Mouse (Mus musculus) adrenal gland, adult 18-20 months (tissue): ENCODE data around the gene Smc3. TPM values are rescaled to one million over a fixed set of nuclear protein-coding genes. Genes with fewer than 3 reads are reported as not detected.
A peak's percentile ranks its signal among the peaks of the same experiment; 100 is the strongest.
"Not testable (repeated sequence)": the region's sequence is repeated elsewhere in the genome, so short reads cannot be mapped to it uniquely, and the experiment has no call there.

Experiments
- DNase-seq, 2 experiments: peaks; one replicate each; pipeline ENCODE4 v3.0.0; 2021 to 2022; ENCODE audit warnings: low spot score in 2 of 2
- total RNA-seq, 2 experiments: library from RNA; stranded (reverse); gene quantifications; 1 replicate in 1 of 2; 2 replicates in 1 of 2; pipeline ENCODE4 v1.2.3; 2021

Gene Smc3
- total RNA-seq, 2 experiments from 2014 or later: 24.7 to 30.2 TPM

DNA sequence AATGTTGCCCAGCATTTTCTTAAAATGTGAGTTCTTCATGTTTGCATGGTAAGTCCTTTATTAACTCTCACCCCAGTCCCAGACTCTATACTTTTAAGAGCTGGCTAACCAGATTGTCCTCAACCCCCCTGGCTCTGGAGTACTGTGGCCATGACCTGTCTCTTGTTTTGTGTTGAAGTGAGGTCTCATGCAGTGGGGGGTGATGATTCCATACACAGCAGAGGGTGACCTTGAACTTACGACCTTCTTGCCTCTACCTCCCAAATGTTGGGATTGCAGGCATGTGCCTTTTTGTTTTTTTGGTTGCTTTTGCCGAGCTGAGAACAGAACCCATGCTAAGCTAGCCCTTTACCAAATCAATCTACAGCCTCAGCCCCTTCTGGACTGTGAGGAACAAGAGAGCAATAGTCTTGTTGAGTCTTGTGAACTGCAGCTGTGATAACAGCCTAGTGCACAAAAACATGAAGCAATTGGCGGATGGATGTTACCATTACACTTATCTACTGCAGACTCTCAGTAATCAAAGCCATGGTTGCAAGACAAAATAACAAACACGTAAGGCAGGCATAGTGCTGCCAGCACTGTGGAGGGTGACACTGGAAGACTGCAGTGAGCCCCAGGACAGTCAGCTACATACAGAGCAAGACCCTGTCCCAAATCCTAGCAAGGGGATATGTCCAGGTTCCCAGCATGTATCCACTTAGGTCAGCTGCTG lies 24.7 kb upstream of the Smc3 start:
- DNase-seq: no peak

DNA sequence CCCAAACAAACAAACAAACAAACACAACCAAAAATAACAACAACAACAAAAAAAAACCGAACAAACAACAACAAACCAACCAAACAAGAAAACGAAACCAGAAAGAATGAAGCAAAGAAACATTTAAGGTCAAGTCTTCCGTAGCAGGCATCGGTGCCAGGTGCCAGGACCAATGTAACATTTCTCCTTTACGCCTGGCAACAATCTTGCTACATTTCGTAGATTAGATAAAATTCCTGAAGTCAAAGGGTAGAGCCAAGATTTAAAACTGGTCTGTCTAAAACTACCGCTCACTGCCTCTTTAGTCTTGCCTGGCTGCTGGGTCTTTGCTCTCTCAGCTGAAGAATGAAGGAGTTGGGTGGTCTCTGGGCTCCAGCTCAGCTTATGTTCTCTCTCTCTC lies 24.1 kb upstream of the Smc3 start:
- no peak for DNase-seq

DNA sequence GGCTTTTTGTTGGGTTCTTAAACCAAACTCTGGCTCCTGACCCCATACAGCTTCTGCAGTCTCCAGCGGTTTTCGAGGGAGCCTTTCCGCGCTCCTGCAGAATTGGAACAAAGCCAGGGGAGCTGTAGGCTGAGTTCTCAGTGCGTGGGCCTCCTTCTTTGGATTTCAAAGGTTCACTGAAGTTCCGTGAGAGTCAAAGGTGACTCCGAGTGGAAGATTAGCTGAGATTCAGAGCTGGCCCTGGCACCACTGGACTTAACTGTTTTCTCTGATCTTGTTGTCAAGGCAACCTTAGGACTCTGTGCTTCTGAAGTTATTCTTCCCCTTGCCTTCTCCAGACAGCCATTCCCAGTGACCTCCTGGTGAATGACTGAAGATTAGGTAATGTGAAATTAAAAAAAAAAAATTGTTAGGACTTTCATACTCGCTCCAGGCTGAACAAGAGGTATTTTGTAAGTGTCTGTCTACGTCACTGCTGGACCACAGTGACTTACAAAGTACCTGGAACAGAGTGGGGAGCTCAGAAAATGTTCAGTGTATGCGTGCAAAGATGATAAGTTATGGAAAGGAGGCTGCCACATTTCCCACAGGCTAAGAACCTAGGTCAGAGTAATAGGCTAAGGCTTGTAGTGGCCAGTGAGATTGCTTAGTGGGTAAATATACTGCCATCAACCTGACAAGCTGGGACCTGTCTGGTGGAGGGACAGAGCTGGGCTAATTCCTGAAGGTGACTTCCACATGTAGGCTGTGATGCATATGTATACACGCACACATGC lies 23.0 kb upstream of the Smc3 start:
- DNase-seq: no peak

DNA sequence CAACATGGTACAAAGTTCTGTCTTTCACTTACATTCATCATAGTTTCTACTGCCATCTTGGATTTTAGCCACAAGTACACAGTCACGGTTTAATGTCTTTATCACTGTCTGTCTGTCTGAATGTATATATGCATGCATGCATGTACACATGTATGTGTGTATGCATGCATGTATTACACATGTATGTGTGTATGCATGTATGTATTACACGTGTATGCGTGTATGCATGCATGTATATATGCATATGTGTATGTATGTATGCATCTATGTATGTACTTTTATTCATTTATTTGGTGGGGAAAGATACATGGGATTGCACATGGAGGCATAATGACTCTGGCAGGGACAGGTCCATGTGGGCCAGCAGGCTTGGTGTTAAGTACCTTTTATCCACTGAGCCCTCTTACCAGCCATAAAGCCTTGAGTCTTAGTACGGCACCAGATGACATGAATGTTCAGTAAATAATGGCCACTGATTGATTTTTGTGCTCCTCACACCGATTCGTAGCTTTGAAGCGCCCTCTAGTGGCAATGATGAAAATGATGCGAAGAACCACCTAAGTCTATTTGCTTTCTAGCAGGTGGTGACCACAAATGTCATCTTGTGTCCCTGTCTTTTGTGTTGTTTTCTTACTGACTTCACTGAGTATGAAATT lies 21.5 kb upstream of the Smc3 start:
- peak; percentile 55 to 59 for DNase-seq

DNA sequence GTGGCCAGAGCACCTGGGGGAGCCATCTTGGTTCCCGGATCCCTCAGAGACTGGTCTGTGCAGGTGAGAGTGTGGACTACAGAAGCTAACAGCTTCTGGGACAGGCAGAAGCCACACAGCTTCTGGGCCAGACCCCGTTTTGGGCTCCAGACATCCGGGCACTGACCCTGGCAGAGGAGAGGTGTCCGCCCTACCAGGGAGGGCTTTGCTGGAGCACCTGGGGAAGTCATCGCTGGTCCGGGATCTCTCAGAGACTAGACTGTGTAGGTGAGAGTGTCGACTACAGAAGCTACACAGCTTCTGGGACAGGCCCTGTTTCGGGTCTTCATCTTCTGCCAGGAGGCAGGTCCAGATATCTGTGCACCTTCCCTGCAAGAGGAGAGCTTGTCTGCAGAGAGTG lies 19.9 kb upstream of the Smc3 start:
- DNase-seq: not testable (repeated sequence)

DNA sequence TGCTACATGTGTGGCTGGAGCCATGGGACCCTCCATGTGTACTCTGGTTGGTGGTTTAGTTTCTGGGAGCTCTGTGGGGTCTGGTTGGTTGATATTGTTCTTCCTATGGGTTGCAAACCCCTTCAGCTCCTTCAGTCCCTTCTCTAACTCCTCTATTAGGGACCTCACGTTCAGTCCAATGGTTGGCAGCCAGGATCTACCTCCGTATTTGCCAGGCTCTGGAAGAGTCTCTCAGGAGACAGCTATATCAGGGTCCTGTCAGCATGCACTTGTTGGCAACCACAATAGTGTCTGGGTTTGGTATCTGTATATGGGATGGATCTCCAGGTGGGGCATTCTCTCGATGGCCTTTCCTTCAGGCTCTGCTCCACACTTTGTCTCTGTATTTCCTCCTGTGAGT lies 12.5 kb upstream of the Smc3 start:
- DNase-seq: not testable (repeated sequence)

DNA sequence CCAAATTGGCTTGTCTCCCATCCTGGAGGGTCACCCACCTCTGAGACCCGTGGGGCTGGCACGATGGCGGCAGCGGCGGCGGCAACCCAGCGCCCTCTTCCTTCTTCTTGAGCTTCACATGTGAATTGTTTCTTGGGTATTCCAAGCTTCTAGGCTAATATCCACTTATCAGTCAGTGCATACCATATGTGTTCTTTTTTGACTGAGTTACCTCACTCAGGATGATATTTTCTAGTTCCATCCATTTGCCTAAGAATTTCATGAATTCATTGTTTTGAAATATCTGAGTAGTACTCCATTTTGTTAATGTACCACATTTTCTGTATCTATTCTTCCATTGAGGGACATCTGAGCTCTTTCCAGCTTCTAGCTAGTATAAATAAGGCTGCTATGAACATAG lies 11.2 kb upstream of the Smc3 start, which contains the start of gene Nutf2-ps1:
Nutf2-ps1 (minus strand) TSS at position 101 of the 400 bp plus-strand sequence.
- not testable (repeated sequence) for DNase-seq

DNA sequence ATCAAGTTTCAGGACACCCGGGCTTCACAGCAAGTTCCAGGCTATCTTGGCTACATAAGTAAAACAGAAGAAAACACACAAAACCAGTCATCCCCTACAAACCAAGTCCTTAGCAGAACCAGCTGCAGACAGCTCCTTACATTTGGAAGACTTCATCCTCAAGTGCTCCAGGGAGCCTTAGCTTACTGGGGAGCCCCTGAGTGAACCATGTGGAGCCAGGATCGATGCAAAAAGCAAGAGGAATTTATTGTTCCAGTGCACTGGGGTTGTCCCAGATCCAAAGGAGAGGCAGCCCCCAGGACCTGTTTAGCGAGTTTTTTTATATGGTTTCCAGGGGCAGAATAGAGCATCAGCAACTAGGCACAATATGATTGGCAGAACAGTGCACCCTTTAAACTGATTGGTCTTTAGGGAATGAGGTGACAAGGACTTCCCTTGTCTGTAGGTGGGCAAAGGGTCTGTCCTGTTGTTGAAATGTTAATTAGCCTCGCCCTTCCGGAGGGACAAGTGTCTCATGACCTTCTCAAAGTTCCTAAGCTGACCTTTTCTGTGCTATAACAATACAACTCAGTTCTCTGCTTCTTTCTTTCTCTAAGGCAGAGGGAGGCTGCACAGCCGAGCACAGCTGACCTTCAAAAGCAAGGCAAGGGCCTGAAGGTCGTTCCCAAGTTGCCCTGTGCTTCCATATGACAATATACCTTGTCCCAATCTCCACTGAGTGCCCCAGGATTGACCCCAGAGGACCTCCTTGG lies 3.3 kb upstream of the Smc3 start:
- no peak for DNase-seq

DNA sequence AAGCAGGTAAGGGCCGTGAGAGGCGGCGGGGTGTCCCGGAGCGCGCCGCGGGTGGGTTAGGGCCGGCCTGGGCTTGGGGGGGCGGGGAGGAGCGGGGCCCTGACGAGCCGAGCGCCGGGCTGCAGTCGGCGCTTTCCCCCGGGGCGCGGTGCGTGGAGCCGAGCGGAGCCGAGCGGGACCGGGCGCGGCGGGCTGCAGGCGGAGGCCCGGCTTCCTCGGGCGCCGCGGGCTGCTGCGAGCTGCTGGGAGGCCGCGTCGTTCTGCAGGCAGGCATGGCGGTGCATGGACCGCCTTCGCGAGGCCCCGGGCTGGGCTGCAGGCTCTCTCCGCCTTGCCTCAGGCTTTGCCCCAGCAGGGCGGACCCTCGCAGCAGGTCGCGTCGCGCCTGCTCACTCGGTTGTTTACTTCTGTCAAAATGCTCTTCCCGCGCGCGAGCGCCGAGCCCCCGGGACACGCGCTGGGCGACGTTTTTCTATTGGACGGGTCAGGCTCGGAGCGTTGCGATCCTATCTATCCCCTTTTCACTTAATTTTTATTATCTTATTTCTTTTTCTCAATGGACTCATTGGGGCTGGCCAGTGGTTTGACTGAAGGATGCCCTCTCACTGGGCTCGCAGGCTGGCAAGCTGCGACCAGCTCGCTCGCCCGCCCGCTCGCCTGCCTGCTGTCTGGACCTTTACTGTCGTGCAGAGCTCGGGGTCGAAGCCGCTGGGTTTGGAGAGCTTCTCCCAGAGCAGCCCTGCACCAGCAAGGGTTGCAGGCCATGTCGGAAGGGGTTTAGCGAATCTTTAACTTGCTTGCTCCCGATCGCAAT lies 558 bp downstream of the Smc3 start:
- DNase-seq: peak; percentile 51 to 60

DNA sequence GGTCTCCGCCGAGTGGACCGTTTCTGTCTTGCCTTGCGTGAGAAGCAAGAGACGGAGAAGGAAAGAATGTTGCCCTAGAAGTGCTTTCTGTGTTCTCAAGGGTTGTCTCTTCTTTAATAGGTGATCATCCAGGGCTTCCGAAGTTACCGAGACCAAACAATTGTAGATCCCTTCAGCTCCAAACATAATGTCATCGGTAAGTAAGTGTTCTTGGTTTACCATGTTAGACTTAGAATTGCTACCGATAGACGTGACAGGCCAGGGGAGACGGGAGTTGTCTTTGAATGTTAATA lies 1.1 kb downstream of the Smc3 start:
- no peak for DNase-seq

DNA sequence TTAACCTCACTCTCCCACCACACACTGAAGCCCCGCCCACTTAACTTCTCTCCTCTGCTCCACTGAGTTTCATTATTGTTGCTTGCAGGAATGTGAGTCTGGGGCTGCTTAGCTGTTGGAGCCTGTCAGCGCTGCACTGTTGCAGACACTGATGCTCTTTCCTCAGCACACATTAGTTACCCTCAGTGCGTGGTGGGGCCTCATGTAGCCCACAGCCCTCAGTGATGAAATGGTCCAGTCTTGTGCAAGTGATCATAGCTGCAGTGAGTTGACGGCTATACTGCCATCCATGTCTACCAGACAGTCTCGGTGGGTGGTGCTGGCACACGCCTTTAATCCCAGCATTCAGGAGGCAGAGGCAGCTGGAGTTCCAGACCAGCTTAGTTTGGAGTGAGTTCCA lies 8.7 kb downstream of the Smc3 start:
- no peak for DNase-seq

DNA sequence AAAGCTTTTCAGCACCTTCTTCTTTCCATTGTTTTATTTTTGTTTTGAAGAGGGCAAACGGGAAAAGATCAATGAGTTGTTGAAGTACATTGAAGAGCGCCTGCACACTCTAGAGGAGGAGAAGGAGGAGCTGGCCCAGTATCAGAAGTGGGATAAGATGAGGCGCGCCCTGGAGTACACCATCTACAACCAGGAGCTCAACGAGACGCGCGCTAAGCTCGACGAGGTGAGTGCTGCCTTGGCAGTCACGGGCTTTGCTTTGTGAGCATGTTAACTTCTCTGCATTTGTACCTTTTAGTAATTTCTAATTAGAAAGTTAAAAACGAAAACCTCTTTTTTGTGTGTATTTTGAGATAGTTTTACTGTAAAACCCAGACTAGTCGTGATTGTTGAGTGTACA lies 21.5 kb downstream of the Smc3 start:
- no peak for DNase-seq

DNA sequence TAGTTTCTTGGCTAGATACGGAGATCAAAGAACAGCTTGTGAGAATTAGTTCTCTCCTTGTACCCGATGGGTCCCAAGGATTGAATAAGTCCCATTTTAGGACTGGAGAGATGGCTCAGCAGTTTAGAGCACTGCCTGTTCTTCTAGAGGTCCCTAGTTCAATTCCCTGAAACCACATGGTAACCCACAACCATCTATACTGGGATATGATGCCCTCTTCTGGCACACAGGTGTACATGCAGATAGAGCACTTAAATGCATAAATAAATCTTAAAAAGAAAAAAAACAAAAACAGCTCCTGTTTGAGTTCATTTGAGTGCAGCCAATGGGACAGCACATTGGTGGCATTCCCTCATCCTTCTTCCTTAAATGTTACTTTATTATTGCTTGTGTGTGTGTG lies 37.8 kb downstream of the Smc3 start:
- DNase-seq: no peak

DNA sequence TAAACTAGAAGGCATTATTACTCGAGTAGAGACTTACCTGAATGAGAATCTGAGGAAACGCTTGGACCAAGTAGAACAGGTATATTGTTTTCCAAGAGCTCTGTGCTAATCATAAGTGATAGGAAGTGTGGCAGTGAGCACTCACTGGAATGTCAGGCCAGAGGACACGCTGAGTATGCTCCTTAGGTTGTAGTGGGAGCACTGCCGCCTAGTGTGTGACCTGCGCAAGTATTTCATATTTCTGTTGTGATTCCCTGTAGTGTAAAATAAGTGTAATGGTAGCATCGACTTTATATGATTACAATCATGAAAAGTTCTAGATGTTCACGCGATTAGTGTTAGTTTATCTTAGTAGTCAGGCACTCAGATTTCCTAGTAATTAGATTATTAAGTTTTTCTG lies 38.5 kb downstream of the Smc3 start:
- DNase-seq: no peak

DNA sequence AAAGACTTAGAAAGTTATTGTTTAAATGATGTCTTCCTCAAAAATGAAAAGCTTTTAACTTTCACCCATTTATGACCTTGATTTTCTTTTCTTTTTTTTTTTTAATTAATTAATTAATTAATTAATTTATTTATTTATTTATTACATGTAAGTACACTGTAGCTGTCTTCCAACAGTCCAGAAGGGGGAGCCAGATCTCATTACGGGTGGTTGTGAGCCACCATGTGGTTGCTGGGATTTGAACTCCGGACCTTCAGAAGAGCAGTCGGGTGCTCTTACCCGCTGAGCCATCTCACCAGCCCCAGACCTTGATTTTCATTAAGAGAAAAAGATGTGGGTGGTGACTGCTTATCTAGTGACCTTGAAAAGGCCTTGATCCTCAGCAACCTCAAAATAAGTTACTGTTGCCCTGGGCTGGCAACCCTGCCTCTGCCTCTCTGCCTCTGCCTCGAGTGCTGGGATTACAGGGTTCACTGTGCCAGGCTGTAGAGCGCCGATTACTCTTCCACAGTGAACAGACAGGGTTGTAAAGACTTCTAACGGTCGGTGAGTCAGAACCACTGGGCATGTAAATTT lies 43.9 kb downstream of the Smc3 start:
- no peak for DNase-seq

DNA sequence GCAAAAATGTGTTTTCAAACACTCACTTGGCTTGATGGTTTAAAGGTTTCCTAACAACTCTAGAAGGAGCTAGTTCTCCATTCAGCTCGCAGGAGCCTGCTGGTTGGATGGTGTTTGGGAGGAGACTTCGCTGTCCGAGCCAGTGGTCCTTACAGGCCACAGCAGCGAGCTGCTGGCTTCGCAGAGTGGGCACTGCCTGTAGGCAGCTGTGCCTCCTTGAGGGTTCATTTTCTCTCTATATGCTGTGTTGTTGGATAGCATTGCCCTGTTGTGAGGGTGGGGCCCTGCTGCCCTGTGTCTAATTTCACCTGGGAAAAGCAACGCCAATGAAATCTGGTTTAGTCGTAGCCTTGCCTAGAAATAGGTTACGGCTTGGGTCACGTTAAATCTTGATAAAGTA lies 47.1 kb downstream of the Smc3 start:
- DNase-seq: no peak

DNA sequence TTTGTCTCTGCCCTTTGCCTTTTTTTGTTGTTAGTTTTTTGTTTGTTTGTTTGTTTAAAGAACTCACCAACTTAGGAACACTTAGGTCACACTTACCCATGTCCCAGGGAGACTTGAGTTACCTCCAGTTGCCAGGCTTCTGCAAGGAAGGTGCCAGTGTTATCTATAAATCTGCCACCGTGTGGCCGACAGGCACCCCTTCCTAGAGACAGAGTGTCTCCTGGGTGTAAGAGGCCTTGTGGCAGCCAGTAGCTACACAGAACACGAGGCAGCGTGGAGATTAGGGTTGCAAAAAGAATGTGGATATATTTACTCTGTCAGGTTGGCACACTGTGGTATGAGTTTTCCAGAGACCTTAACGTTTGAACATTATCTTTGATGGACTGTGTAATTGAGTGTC lies 47.9 kb downstream of the Smc3 start:
- no peak for DNase-seq

DNA sequence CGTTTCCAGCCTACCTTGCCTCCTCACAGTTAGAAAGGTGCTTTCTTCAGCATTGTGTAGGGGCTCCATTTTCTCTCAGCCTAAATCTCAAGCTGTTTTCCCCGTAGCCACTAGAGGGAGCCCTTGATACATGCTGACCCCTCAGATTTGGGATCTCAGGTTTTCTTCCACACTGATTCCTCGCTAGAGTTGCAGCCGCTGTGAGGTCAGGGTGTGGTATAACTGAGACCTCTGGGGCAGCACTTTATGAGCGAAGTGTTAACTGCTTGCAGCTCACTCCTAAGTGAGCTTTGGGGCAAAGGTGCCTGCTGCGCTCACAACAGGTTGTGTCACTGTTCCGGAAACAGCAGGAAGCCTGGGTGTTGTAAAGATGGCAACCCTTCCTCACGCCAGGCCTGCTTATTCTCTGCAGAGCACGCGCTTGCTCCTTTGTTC lies 48.6 kb downstream of the Smc3 start:
- peak; percentile 54 to 60 for DNase-seq

DNA sequence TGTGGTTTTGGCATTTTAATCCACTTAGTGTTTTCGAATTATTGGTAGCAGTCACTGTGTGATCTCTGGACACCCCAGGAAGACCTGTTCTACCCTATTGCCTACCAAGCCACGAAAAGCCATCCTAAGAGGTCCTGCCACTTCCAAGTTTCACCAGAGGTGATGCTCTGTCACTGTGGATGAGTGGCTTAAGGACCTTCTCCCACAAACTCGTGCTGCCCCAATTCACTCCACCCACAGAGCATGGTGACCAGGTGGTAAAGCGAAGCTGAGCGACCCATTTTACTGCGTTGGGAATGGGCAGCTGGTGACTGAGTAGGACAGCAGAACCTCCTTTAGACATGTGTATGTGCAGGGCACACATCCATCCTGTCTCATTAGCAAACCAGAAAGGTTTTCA lies 49.2 kb downstream of the Smc3 start:
- no peak for DNase-seq

DNA sequence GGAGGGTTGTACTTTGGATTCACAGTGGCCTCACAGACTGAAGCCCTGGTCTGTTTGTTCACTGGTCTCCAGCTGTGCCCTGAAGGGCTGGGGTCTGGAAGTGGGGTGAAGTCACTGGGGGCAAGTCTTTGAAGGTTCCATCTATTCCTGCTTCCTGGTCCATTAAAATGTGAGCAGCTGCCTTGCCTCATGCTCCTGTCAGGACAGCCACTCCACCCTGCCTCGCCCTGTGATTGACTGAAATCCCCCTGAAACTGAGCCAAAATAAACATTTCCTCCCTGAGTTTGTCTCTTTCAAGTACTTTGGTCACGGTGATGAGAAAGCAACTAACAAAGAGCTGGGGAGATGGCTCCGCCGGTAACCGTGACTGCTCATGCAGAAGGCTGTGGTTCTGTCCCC lies 49.6 kb downstream of the Smc3 start:
- no peak for DNase-seq
